Mouse (Mus musculus) kidney, adult 2 months (tissue): ENCODE measurements at regions not wholly inside any gene's neighbourhood (a gene's known extent, or its start where the extent isn't known, plus 50 kb on each side); places are given as distances from the start of the nearest gene placed in this dataset.

Experiments
- DNase-seq: peaks from one replicate; pipeline ENCODE4 v3.0.0; 2021
- H3K27ac ChIP-seq: fragments of 200-500 bp; 2 replicates; pipeline ENCODE4 v1.5.1; 2012; ENCODE audit warnings: low read depth, low read length, control low read depth, inconsistent platforms; ENCODE audit not compliant: insufficient read depth
- H3K27me3 ChIP-seq: fragments of 200-500 bp; replicated peaks from 2 replicates; pipeline ENCODE4 v1.6.1; 2012; ENCODE audit warnings: mild to moderate bottlenecking, moderate library complexity, low read length, inconsistent platforms; ENCODE audit not compliant: control insufficient read depth, insufficient read depth
- H3K36me3 ChIP-seq: fragments of 200-500 bp; 2 replicates; pipeline ENCODE4 v1.6.1; 2012; ENCODE audit warnings: mild to moderate bottlenecking, moderate library complexity, low read length, inconsistent platforms; ENCODE audit not compliant: control insufficient read depth, insufficient read depth
- H3K4me1 ChIP-seq: fragments of 200-500 bp; 2 replicates; pipeline ENCODE4 v1.6.1; 2011; ENCODE audit warnings: low read length; ENCODE audit not compliant: control insufficient read depth, insufficient read depth
- H3K4me3 ChIP-seq: fragments of 200-500 bp; 2 replicates; pipeline ENCODE4 v1.5.1; 2011; ENCODE audit warnings: mild to moderate bottlenecking, low read depth, low read length, control low read depth; ENCODE audit not compliant: insufficient read depth
- CTCF ChIP-seq: fragments of 200-500 bp; conservative IDR thresholded peaks from 2 replicates; pipeline ENCODE4 v1.5.1; 2011; ENCODE audit warnings: low read depth, mild to moderate bottlenecking, control low read depth, low read length, moderate library complexity, mixed read lengths; ENCODE audit not compliant: insufficient read depth, insufficient read length
- POLR2A ChIP-seq: fragments of 200-500 bp; IDR thresholded peaks from one replicate; pipeline ENCODE4 v1.6.1; 2011; ENCODE audit warnings: low read depth, low read length, control low read depth
- WGBS: fragments of 180-500 bp; shearing (Covaris S2); methylation state at CpG from one replicate; pipeline ENCODE4 v1.1.7; 2018; 5-methylcytosine and 5-hydroxymethylcytosine counted together

DNA sequence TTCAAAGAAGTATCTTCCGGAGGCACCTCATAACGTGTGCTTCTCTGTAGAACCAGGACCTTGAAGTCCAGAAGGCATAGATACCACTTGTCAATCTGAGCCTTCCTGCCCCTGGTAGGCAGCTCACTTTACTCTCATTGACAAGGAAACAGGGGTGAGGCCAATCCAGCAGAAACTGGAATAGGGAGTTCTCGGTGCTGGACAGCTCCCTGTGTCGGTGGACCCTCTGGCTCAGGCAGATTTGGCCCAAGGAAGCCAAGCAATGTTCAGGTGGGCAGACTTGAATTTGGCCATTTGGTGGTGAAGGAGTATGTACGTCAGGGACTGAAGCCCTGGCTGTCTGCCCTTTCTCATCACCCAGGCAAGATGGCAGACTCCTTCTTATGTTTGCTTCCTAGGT, 128.2 kb downstream of the Dhx35 start:
- TF ChIP-seq CTCF (no peak), POLR2A (no peak)
- Histone ChIP-seq H3K27ac (no peak overlapping the region), H3K36me3 (no peaks in the 10 kb centered on the region), H3K4me3 (no peak overlapping the region), H3K4me1 (no peaks in the 10 kb centered on the region), H3K27me3 (no peaks in the 10 kb centered on the region)
- no peak for DNase-seq
- WGBS = 36% methylated on average over 5 of the region's 5 CpGs

DNA sequence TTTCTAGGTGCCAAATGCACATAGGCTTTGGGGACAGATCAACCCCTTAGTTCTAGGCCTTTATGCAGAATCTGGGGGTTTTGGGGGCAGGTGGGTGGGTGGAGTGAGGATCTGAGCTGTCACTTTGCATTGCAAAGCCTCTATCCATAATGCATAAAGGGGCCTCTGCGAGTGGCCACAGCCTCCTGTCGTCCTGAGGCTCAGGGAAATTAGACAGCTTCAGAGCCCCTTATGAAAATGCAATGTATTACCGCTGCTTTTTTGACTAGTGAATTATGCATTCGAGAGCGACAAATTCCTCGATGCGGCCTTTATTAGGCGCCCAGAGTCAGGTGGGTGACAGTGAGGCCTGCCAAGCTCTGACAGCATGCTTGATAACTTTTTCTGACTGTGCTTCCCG, 134.9 kb downstream of the Dhx35 start:
- no peak for DNase-seq
- Histone ChIP-seq H3K36me3 (no peaks in the 10 kb centered on the region), H3K27me3 (no peaks in the 10 kb centered on the region), H3K4me1 (no peaks in the 10 kb centered on the region), H3K27ac (no peak overlapping the region), H3K4me3 (no peak overlapping the region)
- WGBS = 82% methylated on average over 9 of the region's 9 CpGs
- TF ChIP-seq CTCF (no peak), POLR2A (no peak)

DNA sequence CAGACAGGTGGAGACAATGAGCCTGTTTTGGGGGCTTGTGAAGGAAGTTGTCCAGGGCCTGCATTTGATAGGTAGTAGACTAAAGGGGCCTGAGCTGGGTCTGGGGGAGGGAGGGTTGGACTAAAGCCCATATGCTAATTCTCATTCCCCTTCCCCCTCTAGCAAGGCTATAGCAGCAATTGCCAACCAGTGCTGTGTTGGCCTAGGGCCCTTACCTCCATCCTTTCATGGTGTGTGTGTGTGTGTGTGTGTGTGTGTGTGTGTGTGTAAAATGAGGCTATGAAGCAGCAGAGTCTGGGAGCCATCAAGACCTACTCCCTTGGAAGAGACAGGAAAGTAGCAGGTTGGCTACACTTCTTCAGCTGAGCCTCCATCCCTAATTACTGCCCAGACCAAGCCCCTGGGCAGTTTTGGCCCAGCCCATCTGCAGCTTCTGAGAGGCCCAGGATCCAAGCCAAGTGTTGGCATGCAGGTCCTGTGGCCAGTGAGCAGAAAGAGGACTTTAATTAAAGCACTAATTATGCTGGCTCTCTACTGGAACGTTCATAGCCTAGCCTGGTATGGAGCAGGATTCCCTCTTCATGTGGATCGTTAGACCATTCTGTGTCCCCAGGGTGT, 143.4 kb downstream of the Dhx35 start:
- no peak overlapping the region for H3K4me3 ChIP-seq
- no peak for DNase-seq
- no peak overlapping the region for H3K27ac ChIP-seq
- H3K36me3 ChIP-seq = no peaks in the 10 kb centered on the region
- H3K4me1 ChIP-seq = no peaks in the 10 kb centered on the region
- TF ChIP-seq POLR2A = no peak
- TF ChIP-seq CTCF = no peak
- WGBS = 83% methylated on average over 2 of the region's 2 CpGs
- no peaks in the 10 kb centered on the region for H3K27me3 ChIP-seq

DNA sequence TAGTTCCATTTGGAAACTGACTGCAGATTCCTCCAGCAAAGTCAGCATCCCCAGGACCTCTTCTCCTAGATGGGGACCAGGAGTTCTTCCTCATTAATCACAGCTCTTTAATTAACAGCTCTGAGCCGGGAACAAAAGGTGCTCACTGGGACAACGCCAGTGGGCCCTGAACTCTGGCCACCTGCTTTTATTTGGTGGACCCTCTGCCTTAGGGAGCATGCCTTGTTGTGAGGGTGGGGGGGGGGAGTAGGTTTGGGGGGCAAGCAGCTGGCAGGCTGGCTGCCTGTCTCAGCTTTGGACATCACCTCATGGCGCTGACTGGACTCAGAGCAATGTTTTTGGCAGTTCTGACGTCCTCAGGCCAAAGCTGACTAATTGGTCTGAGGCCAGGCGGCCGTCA, 154.8 kb downstream of the Dhx35 start:
- Histone ChIP-seq H3K4me3 (no peak overlapping the region), H3K27ac (no peak overlapping the region), H3K27me3 (no peaks in the 10 kb centered on the region), H3K36me3 (no peaks in the 10 kb centered on the region), H3K4me1 (no peaks in the 10 kb centered on the region)
- WGBS = 46% methylated on average over 6 of the region's 6 CpGs
- DNase-seq = no peak
- TF ChIP-seq POLR2A (no peak), CTCF (no peak)

DNA sequence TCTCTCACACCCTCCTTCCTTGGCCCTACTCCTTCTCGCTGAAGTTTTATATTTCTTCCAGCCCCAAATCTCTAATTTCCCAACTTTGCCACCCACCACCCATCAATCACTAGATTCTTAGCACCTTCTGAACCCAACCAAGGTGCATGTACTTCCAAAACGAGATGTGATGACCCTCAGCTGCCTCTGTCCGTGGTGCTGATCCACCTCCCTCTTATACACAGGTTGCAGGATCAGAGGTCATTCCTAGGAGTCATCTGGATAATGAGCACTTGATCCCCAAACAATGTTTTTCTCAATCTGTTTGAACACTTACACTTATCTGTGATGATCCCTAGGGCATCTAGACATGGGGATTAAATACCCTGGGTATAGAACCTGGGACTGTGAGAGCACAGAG, 156.5 kb downstream of the Dhx35 start:
- H3K4me1 ChIP-seq = no peaks in the 10 kb centered on the region
- H3K27ac ChIP-seq = no peak overlapping the region
- no peak for DNase-seq
- 19% methylated on average over 3 of the region's 3 CpGs for WGBS
- H3K4me3 ChIP-seq = no peak overlapping the region
- no peaks in the 10 kb centered on the region for H3K36me3 ChIP-seq
- TF ChIP-seq CTCF (no peak), POLR2A (no peak)
- H3K27me3 ChIP-seq = no peaks in the 10 kb centered on the region

DNA sequence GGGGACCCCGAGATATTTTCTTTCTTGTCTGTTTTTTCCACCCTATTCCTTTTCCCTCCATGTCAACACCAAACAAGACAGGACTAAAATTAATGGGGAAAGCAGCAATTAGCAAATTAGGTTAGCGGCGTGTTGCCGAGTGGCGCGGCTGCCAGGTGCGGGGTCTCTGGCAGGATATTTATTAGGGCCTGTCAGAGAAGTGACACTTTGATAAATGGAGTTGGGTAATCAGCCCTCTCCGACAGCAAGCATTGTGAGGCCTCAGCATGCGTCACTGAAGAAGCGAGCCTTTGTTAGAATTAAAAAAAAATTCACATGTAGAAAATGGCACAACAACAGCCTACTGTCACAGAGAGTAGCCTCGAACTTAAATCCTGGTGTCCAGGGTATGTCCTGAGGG, 162.3 kb downstream of the Dhx35 start:
- TF ChIP-seq CTCF = no peak
- no peak for TF ChIP-seq POLR2A
- Histone ChIP-seq H3K27me3 (no peaks in the 10 kb centered on the region), H3K27ac (no peak overlapping the region), H3K4me3 (no peak overlapping the region), H3K36me3 (no peaks in the 10 kb centered on the region), H3K4me1 (no peaks in the 10 kb centered on the region)
- 15% methylated on average over 11 of the region's 11 CpGs for WGBS
- no peak for DNase-seq

DNA sequence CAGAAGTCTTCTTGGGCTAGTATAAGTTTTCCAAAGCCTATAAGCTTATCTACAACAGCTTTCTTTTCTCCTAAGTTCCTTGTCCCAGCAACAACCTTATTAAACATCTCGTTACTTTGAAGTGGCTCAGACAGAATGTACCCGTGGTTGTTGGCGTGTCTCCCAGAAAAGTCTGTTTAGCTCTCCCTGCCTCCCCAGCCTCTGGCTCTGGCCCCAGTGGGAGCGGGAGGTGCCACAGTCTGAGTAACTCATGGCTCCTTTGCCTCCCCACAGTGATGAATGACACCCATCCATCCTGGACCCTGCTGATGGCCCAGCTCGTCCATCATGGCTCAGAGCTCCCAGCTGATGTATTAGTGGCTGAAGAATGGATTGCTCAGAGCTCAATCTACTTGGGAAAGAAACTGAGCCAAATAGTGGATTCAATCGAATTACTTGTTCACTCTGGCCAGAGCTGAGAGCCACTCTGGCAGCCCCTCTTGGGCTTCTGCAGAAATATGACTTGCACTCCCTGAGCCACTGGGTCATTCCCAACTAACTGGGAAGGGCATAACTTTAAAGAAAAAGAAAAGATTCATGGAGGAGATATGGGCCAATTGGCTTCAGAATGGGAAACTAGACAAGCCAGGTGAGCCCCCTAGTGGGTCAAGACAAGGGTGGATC, 170.5 kb downstream of the Dhx35 start:
- Histone ChIP-seq H3K4me3 (no peak overlapping the region), H3K4me1 (no peaks in the 10 kb centered on the region), H3K36me3 (no peaks in the 10 kb centered on the region), H3K27ac (no peak overlapping the region), H3K27me3 (no peaks in the 10 kb centered on the region)
- TF ChIP-seq CTCF (no peak), POLR2A (no peak)
- WGBS = 60% methylated on average over 6 of the region's 6 CpGs
- DNase-seq = peak; percentile 21
